Mouse (Mus musculus): ENCODE results near the gene Pef1.

DNA sequence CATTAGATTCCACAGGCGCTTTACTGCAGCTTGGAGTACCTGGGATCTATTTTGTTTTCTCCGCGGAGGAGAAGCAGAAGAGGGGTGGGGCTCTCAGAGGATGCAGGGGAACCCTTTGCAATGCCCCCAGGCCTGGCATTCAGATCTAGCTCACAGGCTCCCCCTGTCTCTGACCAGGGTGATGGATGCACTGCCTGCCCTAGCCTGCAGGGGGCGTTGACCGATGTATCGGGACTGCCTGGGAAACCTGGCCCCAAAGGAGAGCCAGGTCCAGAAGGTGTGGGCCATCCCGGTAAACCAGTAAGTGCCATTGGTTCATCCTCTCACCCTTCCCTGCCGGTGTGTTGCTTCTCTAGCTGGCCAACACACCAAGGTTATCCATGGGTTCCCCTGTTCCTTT lies 35.5 kb upstream of the Pef1 start:
- TF ChIP-seq POLR2A (IDR thresholded peaks at IDR 0.05; ENCODE audit: borderline replicate concordance, low read depth, low read length) (no peak), CTCF (IDR thresholded peaks at IDR 0.05; ENCODE audit: low read depth, low read length) (no peak)

Data from bone marrow macrophage, adult 2 months (primary cell).